Mouse (Mus musculus): ENCODE results near the gene Cul7.

Gene Cul7

DNA sequence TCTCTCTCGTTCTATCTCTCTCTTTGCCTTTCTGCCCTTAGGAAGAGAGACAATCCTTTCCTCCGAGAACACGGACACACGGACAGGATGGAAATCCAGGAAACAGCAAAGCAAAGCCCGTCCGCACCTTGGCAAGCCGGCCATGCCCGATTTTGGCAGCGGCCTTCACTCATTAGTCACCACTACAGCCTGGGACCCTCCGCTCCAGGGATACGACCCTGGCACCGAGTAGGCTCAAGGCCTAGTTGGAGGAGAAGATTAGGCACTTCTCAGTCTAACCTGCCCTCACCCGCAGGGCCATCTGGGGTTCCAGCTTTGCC lies 21.7 kb upstream of the Cul7 start:
- no peak for DNase-seq (ENCODE audit: low read depth in 2 of 2, low spot score in 2 of 2)

DNA sequence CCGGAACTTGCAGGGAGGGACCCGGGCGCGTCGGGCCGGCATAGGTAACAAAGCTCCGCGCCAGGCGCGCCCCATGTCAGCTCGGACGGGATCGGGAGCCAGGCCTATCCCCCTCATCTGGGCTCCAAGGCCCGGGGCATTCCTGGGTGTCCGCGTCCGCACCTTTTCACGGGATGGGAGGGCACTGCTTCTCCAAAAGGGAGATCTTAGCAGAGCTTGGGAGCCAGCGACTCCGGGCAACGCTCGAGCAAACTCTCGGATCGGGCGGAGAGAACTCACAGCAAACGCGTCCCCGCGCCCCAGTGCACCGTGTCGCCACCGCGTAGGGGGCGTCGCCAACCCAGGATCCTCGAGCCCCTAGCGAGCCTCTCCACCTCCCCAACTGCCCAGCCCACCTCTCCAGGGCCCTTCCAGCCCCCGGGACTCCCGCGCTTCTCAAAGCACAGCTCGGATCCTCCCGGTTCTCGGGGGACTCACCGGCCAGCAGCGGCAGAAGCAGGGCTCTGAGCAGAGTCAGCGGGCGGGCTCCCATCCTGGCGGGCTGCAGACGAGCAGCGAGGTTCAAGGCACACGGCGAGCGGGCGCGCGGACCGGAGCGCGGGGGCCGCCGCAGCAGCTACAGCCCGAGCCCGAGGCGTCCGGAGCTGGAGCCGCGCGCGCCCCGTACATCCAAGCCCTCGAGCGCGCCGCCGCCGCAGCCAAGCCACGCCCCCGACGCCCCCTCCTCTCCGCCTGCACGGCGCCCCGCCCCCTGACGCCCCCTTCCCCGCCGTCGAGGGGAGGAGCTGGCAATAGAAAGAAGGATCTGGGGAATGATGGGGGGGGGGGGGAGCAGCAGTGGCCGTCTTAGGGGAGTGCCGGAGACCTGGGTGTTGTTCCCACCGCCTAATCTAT lies 21.1 kb upstream of the Cul7 start, which contains the start of gene Ptk7:
Ptk7 (minus strand) TSS at position 714 of the 894 bp plus-strand sequence.
- no peak for DNase-seq (ENCODE audit: low read depth in 2 of 2, low spot score in 2 of 2)

DNA sequence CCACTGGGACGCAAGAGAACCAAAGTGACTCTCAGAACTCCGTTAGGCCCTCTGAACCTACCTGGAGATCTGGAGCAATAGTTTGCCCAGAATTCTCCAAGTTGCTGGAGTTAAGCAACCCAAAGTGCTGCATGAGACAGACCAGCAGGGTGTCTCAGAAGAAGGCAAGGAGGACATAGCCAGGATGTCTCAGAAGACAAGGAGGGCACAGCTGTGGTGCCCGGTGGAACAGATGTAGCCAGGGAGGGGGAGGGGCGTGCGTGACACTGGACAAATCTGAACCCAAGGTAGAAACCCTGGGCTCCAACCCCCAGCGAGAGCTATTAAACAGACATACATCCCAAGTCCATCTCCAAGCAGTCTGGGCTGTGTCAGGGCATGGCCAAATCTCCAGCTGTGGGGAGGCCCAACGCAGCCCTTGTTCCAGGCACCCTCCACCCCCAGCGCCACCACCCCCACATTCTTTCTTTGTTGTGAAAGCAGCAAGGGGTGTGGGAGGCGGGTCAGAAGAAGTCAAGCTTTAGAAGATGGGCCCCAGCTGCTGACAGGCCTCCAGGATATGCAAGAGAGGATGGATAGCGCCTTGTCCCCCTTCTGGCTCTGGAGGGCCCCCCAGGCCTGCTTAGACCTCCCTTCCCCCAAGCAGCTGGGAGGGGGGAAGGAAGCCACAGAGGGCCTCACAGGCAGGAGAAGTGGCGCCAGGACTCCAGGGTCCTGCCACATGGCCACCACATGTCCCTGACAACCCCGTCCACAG lies 20.3 kb upstream of the Cul7 start:
- DNase-seq (ENCODE audit: low read depth in 2 of 2, low spot score in 2 of 2), result no peak

DNA sequence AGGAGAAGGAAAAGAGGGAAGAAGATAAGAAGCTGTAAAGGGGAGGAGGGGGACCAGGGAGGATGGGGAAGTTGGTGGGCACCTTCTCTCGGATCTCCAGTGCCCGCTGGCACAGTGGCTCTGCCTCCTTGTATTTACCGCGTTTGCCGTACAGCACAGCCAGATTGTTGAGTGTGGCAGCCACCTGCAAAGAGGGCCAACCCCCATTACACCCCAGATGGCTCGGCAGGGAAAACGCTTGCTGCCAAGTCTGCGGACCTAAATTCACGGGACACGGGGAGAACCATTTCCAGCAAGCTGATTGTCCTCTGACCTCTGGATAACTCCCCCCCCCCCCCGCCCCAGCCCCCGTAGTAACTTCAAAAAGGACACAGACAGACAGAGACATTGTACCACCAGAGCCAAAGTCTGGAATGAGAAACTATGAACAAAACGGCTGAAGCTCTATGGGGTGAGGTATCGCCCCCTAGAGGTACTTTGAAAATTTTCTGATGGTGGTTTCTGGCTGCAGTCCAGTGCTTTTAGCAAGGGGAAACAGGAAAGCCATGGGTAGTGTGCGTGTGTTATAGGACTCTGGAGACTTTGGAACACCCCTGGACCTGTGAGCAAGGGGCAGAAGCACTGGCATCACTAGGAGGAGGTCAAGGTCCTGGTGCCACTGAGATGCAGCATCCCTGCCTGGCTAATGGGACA lies 13.2 kb upstream of the Cul7 start:
- peak; percentile 37 to 45 for DNase-seq (ENCODE audit: low read depth in 2 of 2, low spot score in 2 of 2)

DNA sequence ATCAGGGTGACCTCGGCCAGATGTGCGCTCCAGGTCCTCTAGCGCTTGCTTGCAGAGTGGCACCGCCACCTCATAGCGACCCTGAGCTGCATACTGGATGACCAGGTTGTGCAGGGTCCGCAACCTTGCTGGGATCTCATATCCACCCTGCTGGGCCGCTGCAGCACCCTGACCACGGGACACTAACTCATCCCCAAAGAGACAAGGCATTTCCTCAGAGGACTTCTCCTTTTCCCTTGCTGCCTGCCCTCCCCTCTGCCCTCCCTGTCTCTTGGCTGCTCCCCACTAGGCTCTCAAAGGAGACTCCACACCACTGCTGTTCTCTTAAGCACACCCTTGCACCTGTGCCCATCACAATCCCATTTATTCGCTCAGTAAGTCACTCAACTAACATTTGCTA lies 10.2 kb upstream of the Cul7 start:
- DNase-seq (ENCODE audit: low read depth in 2 of 2, low spot score in 2 of 2), result no peak

DNA sequence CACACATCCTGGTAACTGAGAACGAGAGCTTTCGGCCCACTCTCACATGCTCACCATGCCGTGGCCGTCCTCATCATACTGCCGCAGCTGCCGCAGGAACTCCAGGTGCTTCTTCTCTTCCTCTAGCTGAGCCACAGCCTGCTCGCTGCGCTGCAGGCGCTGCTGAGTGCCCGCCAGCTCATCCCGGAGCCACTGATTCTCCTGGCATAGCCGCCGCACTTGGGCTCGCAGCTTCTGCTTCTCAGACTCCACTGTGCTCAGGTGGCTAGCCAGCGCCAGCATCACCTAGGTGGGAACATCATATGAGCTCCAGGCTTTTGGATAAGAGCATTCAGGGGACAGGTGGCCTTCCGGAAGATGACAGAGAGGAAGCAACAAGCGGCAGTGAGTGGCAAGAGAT lies 8.1 kb upstream of the Cul7 start:
- DNase-seq (ENCODE audit: low read depth in 2 of 2, low spot score in 2 of 2), result no peak

DNA sequence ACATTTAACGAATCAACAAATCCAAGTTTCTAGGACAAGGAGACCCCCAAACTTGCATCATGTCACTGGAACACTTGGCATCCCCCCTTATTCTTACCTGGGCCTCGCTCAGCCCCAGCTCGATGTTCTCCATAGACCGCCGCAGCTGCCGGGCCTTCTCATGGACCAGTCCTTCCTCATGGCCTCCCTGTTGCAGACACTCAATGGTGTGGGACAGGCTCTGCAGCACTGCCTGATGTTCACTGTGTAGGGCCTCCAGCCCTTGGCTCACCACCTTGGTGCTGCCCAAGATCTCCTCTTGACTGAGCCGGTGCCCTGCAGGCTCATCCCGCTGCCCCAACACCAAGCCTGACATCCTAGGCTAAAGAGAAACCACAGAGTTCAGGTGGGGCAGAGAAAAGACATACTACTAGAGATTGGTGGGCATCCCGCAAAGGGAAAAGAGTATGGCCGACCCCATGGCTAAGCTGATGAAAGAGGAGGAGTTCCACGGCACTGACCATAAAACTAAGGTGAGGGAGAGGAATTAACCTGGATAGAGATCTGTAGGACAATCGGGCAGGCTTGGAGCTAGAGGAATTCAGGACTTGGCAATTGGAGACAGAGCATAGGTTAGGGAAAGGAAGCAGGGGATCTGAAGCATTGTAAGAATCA lies 5.9 kb upstream of the Cul7 start:
- DNase-seq (ENCODE audit: low read depth in 2 of 2, low spot score in 2 of 2), result no peak

DNA sequence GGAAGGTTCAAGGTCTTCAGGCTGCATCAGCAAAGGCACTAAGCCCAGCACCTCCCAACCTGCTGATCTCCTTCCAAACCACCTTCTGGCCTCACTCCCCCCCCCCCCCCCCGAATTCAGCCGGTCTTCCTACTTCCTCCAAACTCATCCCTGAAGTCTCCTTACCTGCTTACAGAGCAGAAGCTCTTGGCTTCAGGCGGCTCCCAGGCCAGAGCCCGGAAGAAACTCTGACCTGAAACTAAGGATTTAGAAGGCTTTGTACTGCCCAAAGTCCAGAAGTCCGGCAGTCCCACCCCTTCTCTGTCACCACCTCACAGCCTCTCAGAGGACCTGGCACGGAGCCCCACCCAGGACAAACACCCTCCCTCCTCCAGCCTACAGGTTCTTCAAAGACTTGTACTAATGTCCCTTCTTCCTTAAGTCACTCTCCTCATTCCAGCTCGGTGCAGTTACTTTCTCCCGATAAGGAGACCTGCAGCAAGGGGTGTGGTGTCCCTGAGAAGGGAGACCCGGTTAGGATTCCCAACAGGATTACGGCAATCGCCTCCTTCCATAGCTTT lies 5.1 kb upstream of the Cul7 start:
- DNase-seq (ENCODE audit: low read depth in 2 of 2, low spot score in 2 of 2), result no peak

DNA sequence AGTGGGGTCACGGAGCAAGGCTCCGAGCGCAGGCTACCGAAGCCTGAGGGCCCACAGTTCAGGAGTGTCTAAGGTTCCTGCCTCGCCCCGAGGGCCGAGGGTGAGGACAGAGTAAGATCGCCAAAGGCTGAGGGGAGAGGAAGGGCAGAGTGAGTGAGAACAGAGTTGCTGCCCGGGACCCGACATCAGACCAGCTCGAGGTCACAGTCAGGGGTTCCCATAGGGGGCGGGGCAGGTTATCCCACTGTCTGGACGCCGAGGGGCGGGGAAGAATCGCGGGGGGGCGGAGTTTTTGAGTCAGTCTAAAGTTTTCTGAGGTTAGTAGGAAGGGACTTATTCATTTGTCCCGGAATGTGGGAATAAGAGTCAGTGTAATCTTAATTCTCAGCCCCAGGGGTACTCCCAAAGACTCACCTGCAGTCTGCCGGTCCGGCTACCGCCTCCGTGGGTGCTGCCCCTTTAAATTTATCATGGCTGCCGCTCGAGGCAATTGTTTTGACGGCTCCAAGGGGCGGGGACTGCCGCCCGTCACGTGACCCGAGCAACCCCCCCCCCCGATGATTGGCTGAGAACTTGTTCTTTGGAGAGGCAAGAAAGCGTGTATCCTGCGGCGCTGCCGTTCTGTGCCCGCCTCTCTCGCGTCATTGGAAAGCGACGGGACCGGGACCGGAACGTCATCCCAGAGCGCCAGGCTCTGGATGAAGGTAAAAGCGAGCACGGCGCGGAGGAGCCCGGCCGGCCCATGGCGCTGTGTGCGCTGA lies 4.4 kb upstream of the Cul7 start, which contains the start of the genes Klc4 and Mrpl2:
Klc4 (minus strand) TSS at position 462 of the 761 bp plus-strand sequence.
Mrpl2 (plus strand) TSS at position 669 of the 761 bp plus-strand sequence.
- DNase-seq (ENCODE audit: low read depth in 2 of 2, low spot score in 2 of 2), result peak; percentile 97 to 99

DNA sequence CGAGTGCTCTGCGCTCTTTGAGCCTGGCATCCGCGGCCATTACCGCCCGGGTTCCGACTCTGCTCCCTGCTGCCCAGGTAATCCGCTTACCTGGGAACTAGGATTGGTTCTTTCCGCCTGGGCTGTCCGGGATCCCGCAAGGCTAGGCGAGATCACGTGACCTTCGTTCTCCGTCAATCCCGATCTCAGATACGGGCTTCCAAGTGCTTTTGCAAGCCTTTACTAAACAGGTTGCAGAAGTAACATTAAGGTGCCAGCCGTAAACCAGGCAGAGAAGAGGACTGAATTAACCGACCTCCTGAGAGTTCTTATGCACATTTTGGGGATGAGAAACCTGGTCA lies 3.8 kb upstream of the Cul7 start:
- DNase-seq (ENCODE audit: low read depth in 2 of 2, low spot score in 2 of 2), result no peak

DNA sequence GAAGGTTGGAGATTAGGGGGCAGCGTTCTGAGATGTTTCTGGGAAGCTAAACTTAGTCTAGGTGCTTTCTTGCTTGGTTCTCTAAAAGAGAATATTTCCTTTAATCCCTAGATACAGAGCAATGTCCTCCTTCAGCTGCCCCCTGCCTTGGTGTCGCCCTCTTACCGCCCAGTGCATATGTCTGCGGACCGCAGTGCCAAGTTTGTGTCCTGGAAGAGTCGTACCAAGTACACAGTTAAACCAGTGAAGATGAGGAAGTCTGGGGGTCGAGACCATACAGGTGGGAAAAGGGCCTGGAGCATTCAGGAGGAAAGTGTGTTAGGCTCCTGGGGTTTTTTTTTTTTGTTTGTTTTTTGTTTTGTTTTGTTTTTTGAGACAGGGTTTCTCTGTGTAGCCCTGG lies 2.9 kb upstream of the Cul7 start:
- DNase-seq (ENCODE audit: low read depth in 2 of 2, low spot score in 2 of 2), result no peak

DNA sequence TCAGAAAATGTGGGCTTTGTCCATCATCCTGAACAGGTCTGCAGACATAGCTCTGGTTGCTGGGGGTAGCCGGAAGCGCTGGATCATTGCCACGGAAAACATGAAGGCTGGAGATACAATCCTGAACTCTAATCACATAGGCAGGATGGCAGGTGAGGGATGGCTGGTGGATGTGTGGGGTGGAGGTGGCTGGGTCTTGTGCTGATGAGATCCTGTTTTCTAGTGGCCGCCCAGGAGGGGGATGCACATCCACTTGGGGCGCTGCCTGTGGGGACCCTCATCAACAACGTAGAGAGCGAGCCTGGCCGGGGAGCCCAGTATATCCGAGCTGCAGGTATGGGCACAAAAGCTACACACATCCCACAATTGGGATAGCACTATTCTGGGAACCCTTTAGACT lies 1.7 kb upstream of the Cul7 start:
- DNase-seq (ENCODE audit: low read depth in 2 of 2, low spot score in 2 of 2), result no peak

DNA sequence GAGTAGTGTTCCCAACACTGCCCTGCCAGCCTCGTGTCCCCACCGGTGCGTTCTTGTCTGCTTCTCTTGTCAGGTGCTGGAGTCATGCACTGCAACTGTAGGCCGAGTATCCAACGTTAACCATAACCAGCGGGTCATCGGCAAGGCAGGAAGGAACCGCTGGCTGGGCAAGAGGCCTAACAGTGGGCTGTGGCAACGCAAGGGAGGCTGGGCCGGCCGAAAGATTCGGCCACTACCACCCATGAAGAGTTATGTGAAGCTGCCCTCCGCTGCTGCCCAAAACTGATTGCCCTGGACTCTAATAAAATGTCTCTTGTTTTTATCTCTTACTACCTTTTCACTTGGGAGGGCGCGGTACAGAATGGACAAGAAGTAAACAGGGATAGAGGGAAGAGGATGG lies 326 bp upstream of the Cul7 start:
- DNase-seq (ENCODE audit: low read depth in 2 of 2, low spot score in 2 of 2), result no peak

DNA sequence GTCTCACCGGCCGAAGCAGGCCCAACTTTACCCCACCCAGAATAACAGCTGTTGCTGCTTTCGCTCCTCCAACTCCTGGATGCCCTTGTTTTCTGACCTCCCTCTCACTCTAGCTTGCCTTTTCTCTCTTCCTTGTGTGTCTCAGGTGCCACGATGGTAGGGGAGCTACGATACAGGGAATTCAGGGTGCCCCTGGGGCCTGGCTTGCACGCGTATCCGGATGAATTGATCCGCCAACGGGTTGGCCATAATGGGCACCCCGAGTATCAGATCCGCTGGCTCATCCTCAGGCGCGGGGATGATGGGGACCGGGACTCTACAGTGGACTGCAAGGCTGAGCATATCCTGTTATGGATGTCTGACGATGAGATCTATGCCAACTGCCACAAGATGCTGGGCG lies 1.2 kb downstream of the Cul7 start:
- no peak for DNase-seq (ENCODE audit: low read depth in 2 of 2, low spot score in 2 of 2)

DNA sequence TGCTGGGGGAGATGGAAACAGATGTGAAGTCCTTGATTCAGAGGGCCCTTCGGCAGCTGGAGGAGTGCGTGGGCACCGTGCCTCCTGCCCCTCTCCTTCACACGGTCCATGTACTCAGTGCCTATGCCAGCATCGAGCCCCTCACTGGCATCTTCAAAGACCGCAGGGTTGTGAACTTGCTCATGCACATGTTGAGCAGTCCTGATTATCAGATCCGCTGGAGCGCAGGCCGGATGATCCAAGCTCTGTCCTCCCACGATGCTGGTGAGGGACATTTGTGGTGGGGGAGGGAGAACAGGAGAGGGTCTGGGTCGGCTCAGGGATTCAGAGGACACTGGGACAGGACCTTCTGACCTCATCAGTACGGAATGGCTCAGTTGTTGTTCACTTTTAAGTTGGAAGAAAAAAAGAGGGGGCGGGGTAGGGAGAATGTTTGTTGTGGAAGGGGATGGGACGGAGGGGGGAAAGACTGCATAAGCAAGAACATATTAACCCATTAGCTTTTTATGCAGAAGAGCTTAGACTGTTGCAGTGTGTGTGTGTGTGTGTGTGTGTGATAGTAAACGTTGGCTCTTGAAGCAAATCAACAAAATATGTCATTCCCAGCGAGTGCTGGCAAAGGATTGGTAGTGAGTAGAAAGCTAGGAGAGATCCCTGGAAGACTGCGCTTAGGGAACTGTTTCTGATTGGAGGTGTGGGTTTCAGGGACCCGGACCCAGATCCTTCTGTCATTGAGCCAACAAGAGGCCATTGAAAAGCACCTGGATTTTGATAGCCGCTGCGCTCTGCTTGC lies 1.8 kb downstream of the Cul7 start:
- DNase-seq (ENCODE audit: low read depth in 2 of 2, low spot score in 2 of 2), result no peak

DNA sequence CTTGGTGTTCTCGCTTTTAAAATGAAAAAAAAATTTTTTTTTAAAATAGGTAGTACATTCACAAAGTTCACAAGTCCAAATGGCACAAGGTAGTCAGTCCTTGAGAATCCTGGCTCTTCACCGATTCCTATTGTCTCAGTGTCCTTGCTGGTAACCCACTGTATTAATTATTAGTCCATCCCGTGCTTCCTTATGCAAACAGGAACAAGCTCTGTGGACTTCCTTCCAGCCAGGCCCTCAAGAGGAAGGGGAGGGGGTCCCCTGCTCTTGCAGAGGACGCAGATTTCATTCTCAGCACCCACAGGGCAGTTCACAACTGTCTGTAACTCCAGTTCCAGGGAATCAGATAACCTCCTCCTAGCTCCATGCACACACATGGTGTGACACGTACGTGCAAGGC lies 5.9 kb downstream of the Cul7 start:
- no peak for DNase-seq (ENCODE audit: low read depth in 2 of 2, low spot score in 2 of 2)

DNA sequence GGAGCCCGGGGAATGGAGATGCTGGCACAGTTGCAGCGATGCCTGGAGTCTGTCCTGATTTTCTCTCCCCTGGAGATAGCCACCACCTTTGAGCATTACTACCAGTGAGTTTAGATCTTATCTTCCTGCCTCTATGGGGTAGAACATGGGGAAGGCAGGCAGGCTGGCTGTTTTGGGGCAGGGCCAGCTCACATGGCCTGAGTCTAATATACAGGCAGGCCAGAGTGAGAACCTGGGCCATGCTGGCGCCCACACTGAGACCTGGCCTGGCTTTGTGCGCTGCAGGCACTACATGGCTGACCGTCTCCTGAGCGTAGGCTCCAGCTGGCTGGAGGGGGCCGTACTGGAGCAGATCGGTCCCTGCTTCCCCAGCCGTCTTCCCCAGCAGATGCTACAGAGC lies 11.2 kb downstream of the Cul7 start:
- DNase-seq (ENCODE audit: low read depth in 2 of 2, low spot score in 2 of 2), result no peak

DNA sequence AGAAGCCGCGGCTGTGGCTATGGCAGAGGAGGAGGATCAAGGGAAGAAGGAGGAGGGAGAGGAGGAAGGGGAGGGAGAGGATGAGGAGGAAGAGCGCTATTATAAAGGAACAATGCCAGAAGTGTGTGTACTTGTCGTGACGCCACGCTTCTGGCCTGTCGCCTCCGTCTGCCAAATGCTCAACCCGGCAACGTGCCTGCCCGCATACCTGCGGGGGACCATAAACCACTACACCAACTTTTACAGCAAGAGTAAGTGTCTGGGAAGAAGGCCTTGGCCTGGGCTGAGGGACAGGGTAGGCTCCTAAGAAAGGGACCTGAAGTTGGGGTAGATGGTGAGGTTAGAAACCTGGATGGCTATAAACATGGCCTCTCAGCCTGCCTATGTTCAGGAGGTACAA lies 11.8 kb downstream of the Cul7 start:
- no peak for DNase-seq (ENCODE audit: low read depth in 2 of 2, low spot score in 2 of 2)

DNA sequence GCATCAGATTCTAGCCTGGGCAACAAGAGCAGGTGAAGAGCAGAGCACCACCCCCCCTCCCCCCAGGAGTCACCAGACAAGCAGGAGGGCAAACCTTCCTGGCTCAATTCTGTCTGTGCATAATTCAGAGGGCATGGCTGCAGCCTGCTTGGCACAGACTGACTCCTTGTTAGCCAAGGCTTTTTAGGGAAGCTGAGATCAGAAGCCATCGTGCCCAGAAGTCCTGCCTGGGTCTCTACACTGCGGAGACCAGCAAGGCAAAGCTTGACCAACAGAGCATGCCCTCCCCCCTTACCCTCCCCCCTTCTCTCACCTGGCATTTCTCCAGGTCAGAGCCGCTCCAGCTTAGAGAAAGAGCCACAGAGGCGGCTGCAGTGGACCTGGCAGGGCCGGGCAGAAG lies 12.6 kb downstream of the Cul7 start:
- DNase-seq (ENCODE audit: low read depth in 2 of 2, low spot score in 2 of 2), result no peak

DNA sequence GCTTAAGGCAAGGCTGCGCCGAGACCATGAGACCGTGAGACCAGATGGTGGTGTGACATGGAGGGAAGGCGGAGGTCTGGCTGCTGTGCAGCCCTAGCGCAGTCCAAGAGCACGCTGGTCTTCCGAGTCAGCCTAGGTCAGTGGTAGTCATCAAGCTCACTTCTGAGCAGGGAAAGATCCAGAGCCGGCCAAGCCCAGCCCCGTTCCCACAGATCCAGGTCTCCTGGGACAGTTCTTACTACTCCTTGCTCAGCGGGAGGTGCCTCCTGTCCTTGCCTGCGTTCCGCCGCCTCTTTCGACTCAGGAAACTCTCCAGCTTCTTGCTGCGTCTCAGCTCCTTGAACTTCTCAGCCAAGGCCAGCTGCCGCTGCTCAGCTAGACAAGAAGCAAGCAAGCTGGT lies 17.6 kb downstream of the Cul7 start:
- DNase-seq (ENCODE audit: low read depth in 2 of 2, low spot score in 2 of 2), result no peak
